Mouse (Mus musculus) right cerebral cortex, postnatal 36 days (tissue): ENCODE results near the gene Slc24a3.

Experiments used
- DNase-seq, 2 experiments: peaks; one replicate each; pipeline ENCODE4 v3.0.0; 2022; ENCODE audit warnings: low spot score in 2 of 2, mixed read lengths in 1 of 2

Gene Slc24a3

DNA sequence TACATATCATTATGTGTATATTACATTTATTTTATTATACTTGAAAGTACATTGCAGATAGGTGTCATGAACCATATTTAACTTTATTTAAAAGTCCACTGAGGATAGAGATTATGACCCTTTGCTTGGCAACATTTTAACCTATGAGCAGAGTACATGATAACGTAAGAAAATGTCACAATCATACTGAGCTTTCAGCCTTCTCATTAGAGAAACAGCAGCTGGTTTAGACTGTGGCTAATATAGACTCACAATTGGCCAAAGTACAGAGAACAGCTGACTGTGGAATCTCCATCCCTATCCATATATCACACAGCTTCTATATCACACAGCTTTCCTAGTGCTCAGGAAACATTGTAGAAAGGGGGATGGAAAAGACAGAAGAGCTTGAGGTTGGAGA is 111.8 kb downstream of the Slc24a3 start:
- no peak for DNase-seq

DNA sequence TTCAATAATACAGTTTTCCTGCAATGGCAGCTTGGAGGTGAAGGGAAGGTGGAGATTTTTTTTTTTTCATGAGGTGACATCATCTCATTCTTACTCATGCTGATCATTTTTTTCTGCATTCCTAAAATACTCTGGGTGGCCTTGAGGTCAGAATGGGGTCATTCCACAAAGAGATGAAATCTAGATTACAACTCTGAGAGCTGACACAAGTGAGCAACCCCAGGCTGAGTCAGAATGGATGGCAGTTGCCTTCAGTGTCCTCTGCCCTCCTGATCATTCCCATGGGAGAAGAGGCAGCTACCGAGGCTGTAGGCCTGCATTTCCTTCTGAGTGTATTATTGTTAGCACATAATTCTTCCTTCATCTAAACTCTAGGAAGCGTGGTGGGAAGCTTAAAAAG is 116.2 kb downstream of the Slc24a3 start:
- DNase-seq = no peak

GRCm38 (mm10) chr2:145288501-145288900 is 120.9 kb downstream of the Slc24a3 start:
- no peak for DNase-seq

DNA sequence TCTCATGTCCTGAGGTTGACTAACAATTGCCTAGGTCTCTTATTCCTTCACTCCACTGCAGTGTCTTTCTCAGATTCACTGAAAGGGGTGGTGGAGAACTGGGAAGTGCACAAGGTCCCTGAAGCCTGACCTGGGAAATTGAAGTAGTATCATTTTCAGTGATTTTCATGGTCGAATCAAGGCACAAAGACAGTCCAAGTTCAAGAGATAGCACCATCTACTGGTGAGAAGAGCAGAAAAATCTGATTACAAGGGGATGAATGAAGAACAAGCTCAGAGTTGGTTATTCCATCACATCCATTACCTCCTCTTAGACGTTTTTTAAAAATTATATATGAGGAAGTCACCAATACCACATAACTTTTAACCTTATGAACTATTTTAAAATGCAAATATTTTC is 123.9 kb downstream of the Slc24a3 start:
- no peak for DNase-seq

DNA sequence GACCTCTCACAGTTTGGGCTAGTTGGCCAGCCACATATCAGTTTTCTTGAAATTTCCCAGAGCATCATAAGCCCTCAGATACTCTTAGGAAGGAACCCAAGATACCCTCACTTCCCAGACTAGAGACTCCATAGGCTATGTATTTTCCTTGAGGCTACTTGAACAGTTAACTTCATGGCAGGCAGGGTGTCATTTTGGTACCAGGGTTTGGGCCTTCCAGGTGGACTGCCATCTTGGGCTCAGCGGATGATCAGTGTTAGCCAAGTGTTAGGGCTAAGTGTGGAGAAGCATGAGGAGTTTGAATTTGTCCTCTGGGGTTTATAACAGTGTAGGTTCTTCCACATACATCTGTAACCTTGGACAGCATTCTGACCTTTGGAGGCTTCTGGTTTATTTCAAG is 124.6 kb downstream of the Slc24a3 start:
- no peak for DNase-seq

DNA sequence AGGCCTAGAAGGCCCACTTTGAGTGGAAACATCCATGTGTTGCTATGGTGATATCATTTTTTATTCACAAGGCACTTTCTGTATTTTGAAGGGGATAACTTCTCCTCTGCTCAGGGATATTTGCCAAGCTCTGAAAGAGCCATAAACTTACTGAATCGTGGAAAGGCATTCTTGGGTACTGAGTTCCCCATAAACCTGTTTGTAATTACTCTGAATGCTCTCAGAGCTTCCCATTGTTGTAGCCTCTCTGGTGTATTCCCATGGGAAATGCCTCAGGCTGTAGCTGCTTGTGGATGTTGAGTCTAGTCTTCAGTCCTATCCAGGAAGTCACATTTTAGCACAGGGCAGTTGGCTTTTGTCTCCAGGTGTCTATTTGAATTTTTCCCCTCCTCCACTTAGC is 125.3 kb downstream of the Slc24a3 start:
- DNase-seq = no peak

DNA sequence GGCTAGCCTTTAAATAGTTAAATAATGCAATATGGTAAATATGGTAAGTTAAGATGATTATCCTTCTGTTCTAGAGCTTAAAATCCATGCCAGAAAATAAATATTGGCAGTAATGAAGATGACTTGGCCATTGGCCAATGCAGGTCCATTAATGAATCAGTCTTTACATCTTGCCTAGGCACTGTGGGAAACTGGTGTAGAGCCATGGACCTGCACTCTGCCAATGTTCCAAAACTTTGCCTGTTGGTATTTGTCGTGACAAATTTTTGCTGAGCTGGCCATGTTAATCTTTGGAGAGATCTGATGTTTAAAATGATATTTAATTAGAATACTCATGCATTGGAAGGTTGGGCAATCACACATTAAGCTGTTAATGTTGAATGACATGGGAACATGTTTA is 129.4 kb downstream of the Slc24a3 start:
- no peak for DNase-seq

GRCm38 (mm10) chr2:145299914-145300699 is 132.6 kb downstream of the Slc24a3 start:
- no peak for DNase-seq

DNA sequence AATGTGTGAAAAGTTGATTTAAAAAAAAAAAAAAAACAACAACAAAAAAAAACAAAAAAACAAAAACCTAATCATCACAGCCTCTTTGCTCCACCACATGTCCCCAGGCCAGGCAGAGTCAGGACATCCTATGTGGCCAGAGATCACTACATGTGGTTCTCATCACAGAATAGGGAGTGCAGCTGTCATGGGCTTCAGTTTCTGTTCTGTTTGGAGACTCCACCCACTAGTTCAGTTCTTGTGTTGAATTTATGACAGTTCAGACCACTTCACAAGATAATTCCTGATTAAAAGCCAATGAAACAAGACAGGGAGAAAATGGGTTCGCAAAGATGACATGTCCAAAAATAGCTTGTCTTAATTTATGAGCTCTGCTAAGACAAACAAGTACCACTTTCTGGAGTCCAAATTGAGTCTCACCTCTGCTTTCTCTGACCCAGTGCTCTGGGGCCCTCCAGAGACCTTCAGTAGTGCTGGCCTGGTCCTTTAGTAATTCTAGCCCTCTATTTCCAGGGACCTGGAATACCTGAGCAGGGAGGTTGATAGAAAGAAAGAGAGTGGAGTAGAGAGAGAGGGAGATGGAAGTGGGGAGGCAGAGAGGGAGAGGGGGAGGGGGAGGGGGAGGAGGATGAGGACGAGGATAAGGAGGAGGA is 139.8 kb downstream of the Slc24a3 start:
- DNase-seq = no peak

DNA sequence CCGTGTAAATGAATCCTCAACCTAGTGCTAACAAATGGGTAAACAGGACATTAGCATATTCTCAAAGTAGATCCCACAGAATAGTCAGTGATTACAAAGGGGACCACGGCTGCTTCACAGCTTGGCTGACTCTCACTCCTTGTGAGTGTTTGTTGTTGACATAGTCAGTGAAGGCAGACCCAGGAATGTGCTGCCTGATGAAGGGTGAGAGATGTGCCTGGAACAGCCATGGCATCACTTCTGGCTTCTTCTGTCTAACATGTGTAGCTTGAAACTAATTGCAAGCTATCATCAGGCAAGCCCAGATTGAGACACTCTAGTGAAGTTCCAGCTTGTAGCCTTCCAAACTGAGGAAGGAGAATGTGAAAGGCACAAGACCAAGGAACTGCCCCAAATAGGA is 151.4 kb downstream of the Slc24a3 start:
- DNase-seq = no peak

DNA sequence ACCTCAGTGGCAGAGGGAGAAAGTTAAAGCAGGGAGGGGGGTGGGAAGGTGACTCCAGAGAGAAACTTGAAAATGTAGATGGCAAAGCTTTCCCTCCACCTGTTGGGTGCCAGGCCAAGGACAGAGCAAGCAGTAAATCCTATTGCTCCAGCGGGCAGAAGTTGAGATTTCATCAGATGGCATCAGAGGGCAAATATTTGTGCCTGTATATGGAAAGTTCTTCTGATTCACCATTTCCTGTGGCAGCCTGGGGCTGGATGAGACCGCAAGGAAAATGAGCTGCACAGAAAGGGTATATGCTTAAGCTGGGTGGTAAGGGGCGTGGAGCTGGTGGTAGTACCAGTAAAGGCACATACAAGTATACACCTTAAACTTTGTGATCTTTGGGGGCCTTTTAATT is 153.7 kb downstream of the Slc24a3 start:
- no peak for DNase-seq

GRCm38 (mm10) chr2:145321755-145322154 is 154.2 kb downstream of the Slc24a3 start:
- DNase-seq = no peak

DNA sequence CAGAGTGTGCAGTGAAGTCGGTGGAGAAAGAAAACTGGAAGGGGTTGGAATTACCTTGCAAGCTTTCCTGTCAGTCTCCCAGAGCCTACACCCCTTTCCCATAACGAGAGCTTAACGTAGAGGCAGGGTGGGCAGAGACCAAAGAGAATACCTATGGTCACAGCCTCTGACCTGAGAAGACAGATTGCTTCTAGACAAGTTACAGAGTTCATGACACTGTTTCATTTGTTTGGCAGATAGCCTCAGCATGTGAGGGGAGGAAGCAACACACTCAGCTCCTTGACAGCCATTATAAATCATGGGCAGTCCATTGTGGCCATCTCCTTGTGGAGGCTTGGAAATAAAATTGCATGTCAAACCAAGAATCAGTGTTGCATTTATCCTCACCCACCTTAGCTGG is 156.9 kb downstream of the Slc24a3 start:
- no peak for DNase-seq

- DNase-seq = no peak
These were observed 158.3 kb downstream of the Slc24a3 start for GRCm38 (mm10) chr2:145325852-145326251.

GRCm38 (mm10) chr2:145326544-145326943 is 159.0 kb downstream of the Slc24a3 start:
- DNase-seq = no peak

DNA sequence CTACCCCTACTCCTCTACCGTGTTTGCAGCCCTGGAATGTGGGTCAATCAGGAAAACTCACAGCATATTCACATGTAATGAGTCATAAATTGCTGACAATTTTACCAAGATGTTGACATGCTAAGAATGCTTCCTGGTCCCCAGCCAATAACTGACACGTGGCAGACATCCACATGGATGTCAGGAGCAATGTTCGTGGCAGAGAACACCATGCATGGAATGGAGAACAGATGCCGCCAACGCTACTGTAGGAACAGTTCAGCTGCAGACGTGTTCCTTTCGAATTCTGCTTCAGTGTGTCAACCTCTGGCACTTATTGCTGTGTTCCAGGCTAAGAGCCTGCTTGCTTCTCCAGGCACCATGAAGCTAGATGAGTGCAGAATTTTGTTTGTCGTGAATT is 162.2 kb downstream of the Slc24a3 start:
- DNase-seq = peak; percentile 12

GRCm38 (mm10) chr2:145331525-145331924 is 164.0 kb downstream of the Slc24a3 start:
- no peak for DNase-seq

- DNase-seq = no peak
These were observed 165.9 kb downstream of the Slc24a3 start for GRCm38 (mm10) chr2:145333466-145333865.

DNA sequence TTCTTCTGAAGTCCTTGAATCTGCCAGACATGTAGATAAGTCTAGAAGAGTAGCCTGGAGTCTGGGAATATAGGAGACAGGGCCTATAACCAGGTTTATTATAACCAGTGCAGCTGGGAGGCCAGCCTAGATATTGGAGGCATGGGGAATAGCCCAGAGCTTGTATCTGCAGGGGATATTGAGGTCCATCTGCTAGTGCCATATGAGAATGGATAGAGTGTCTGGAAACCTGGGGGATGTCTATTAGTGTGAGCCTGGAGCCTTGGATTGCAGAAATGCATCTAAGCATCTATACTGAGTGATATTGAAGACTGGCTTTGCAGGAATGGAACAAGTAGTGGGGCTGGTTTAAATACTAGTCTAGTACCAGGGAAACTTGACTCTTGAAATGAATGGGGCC is 168.9 kb downstream of the Slc24a3 start:
- no peak for DNase-seq

GRCm38 (mm10) chr2:145340816-145341215 is 173.3 kb downstream of the Slc24a3 start:
- no peak for DNase-seq

GRCm38 (mm10) chr2:145342956-145343355 is 175.4 kb downstream of the Slc24a3 start:
- DNase-seq = no peak

DNA sequence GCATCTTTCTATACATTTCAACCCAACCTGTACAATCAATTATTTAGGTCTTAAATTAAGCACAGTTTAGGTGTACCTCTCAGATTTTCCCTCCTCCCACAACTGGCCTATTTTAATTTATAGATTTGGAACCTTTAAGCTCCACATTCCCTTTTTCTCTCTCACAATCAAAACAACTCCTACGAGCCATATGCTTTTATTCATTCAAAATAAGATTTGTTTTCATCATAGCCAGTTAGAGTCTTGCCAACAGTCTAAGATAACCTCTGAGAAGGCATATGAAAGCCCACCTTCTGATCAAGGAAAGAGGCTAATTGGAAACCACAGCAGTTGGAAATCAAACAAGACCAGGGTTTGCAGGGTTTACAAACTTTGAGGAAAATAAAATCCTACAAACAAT is 177.0 kb downstream of the Slc24a3 start:
- no peak for DNase-seq

DNA sequence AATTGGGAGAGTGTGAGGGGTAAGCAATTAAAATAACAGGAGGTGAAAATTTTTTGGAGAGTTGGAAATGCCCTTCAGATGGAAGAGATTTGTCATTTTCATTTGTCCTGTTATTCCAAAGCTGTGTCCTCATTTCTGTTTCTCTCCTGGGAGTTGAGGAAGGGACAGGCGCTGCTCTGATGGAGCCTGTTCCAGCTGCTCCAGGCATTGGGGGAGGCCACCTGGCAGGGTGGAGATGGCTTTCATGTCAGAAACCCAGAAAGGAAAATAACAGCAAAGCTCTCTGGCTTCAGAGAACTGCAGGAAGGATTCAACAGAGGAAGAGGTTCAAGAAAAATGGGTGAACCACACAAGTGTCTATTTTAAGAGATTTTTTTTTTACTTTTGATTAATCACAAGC is 186.2 kb downstream of the Slc24a3 start:
- DNase-seq = no peak
